Mouse (Mus musculus): Measurements from ENCODE around the gene Gm7534. TPM values are rescaled to one million over a fixed set of nuclear protein-coding genes. Genes with fewer than 3 reads are reported as not detected.

The Gm7534 gene
- total RNA-seq (2021), result not detected
- long read RNA-seq, experiment 1, result 0 reads
- long read RNA-seq, experiment 2, result 0 reads

DNA sequence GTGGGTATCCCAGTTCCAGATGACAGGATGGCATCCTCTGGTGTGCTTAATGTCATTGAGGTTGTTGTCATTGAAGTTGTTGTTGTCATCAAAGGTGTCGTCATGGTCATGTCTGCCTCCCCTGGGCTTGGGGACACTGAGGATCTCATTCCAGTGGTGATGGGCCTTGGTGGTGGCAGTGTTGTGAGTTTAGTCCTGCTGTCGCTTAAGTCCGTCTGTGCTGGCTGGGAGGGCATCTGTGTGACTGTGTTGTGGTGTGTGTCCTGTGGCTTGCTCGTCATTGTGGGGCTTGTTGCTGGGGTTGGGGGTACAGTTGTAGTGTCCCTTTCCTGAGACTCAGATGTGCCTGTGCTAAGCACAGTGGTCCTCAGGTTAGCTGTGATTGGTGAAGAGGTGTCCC is at the start of gene Gm7534:
Gm7534 (minus strand) TSS at position 101 of the 400 bp plus-strand sequence.
- no peak for DNase-seq (ENCODE audit: low spot score in 2 of 2)

DNA sequence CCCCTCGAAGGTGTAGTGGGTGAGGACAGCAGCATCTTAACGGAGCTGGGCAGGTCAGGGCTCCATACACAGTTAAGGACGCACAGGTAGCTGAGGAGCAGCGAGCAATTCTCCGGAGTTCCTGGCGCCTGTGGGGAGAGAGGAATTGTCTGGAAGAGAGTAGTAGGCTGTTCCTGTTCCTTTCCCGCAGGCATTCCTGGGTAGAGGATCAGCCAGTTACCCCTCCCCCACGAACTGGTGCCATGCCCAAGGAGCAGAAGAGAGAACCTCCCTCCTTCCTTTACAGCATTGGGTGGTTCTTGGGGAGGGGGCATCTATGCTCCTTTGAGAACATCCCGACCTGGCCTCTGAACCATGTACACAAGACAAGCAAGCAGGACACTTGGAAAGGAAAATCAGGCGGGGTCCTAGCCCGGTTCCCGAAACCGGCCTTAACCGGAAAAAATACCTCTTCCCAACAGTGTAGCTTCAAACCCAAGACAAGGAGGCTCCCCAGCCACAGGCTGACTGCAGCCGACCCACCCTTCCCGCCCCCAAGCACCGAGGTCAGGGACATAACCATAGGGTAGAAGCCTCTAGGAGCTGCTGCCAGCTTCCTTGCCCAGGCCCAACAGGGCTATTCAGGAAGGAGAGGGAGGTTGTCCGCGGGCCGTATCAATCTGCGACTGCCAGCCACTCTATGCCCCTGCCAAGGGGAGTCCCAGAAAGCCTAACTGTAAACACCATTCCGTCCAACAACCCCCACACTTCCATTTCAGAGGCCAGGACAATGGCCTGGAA is 49.5 kb upstream of the Gm7534 start:
- no peak for DNase-seq (ENCODE audit: low spot score in 2 of 2)

DNA sequence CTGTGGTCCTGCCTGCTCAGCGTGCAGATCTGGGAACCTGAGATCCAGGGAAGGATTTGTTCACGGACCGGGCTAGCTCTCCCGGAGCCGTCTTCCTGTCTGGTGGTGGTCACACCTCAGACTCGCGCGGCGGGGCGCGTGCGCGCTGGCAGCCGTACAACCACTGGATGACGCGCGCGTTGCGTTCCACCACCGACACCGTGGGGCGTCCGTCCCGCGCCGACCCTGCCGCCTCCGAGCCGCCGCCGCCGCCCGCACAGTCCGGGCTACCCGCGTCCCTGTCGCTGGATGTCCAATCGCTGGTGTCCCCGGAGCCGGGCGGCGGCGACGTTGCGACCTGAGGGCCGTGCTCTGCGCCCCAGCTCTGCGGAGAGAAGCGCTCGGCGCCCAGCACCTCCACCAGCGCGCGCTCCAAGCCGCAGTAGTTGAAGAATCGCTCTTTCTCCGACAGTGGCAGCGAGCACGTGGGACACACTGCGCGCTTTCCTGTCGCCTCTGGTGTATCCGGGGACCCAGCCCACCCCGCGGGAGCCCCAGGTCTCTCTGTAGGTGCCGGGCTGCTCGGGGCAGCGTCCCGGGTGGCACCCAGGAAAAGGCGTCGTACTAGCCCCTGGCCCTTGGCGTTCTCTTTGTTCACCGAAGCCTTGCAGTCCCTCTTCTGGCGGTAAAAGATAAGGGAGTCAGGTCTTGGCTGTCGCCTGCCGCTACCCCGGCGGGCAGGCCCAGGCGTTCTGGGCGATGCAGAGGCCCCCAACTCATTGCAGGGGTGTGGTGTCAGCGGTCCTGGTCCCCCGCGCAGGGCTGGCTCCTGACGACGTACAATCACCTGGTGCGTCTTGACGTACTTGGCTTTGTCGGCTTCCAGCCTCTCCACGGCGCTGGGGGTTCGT is 48.7 kb upstream of the Gm7534 start:
- peak in 1 of 2 experiments; percentile 37 for DNase-seq (ENCODE audit: low spot score in 2 of 2)

DNA sequence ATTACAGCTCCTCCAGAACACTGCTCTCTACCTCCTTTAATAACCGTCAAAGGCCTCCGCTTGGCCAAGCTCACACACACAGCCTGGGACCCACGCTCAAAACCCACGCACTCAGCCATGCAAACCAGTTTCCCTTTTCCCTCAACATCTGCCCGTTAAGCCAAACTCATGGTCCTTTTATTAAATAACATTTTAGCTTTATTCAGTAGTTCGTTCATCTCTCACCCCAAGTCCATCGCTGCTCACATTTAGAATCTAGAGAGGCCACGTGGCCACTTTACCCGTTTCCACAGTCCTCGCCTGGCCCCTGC is 48.1 kb upstream of the Gm7534 start:
- DNase-seq (ENCODE audit: low spot score in 2 of 2), result no peak

DNA sequence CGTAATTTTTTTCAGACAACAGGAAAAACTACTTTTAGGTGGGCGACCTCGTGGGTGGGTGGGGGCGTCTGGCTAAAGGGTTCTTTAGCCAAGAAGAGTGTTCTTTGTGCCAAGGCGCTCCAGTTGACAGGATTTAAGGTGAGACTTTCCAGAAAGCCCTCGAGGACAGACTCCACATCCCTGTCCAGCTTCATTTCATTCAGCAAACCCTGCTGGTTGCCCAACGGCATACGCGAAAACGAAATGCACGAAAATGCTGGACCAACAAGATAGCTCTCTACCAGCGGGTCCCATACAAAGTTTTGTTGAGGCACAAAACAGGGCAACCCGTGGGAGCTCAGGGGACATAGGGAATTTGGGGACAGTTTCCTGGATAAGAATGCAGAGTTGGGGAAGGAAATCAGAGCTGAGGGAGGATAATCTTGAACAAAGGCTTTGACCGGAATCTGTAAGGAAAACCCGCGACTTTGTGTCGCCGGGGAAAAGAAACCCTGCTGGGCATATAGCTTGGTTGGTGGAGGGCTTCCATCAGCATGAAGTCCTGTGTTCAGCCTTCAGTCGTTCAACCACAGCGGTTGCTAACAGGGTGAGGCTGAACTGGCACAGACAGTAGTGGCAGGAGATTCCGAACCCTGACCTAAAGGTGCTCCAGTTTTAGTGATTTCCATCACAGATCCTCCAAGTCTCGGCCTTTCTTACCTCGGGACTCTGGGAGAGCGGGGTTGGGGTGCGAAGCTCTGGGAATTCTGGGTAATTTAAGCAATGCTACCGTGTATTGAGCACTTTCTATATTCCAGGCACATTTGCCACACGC is 47.5 kb upstream of the Gm7534 start:
- no peak for DNase-seq (ENCODE audit: low spot score in 2 of 2)

DNA sequence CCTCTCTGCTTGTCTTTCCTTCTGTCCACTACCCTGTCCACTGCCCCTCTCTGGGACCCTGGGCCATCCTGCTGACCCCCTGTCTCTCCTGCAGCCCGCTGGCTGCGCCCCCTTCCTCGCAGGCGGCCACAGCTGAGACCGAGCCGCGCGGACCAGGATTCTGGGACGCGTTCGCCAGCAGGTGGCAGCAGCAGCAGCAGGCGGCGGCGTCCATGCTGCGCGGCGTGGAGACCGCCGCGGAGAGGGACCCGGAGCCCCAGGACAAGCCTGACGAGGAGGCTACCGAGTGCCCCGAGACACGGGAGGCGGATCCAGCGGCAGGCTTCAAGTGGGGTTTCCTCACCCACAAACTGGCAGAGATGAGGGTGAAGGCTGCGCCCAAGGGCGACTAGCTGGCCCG is 46.8 kb upstream of the Gm7534 start:
- peak; percentile 70 to 80 for DNase-seq (ENCODE audit: low spot score in 2 of 2)

DNA sequence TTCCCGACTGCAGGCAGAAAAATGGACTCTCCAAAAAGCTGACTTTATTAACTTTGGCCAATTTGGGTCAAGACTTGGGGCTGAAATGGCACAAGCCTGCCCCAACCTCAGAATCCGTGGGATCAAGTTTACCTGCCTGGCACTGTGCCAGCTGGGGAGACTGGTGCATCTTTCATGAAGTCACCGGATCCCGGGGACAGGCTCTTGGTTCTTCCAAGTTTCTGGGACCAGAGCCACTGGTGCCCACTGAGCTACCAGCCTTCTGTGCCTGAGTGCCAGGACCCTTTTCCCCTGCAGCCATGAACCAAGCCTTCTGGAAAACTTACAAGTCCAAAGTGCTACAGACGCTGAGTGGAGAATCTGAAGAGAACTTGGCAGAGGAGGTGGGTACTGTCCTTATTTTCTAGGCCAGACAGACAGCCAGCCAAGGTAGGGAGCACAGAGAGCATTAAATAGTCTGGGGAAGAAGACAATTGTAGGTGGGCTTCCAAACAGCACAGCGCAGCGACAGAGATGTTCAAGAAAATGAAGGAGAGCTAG is 44.0 kb upstream of the Gm7534 start, which contains the start of gene Gm30191:
Gm30191 (plus strand) TSS at position 217 of the 540 bp plus-strand sequence.
- no peak for DNase-seq (ENCODE audit: low spot score in 2 of 2)

DNA sequence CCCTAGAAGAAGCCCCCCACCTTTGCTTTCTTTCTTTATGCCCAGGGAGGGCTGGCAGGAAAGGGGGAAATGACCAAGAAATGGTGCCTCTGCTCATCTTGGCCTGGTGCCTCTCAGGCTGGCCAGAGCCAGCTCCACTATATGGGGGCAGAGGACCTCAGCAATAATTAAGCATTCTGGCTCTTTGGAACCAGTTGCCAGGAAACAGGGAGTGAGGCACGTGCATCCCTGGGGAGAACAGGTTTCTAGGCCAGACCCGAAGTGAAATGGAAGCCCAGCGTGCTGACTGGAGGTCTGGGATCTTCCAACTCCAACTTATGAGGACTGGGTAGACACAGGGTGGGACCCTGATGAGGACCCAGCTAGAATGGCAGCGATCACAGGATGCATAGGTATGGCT is 43.5 kb upstream of the Gm7534 start:
- DNase-seq (ENCODE audit: low spot score in 2 of 2), result no peak

DNA sequence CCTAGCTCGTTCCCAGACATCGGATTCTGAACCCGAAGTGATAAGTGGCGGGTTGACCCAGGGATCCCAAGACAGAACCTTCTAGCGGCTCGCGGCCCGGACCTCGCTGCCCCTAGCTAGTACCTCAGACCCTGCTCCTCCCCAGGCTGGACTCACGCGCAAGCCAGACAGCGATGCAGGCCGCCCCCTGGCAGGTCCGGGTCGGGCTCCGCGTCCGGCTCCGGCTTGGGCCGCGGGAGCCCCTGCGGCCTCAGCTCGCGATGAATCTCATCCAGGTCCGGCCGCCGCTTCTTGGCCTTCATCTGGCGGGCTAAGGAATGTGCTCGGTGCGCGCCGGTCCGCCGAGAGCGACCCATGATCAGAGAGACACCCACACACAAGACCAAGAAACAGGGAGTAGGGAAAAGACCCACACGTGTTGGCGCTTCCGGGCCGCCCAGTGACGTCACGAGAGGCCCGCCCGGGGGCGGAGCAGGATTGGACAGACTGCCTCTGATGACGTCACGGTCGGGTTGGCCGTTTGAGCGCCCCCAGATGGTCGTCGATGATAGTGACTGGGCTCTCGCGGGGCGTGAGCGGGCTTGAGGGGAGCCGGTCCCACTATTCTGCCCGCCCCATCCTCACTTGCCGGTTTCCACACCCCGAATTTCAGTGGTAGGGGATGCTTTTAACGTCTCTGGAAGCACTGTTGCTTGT is 42.5 kb upstream of the Gm7534 start, which contains the start of gene Zfp593:
Zfp593 (minus strand) TSS at position 445 of the 696 bp plus-strand sequence.
- DNase-seq (ENCODE audit: low spot score in 2 of 2), result peak; percentile 95 to 96

DNA sequence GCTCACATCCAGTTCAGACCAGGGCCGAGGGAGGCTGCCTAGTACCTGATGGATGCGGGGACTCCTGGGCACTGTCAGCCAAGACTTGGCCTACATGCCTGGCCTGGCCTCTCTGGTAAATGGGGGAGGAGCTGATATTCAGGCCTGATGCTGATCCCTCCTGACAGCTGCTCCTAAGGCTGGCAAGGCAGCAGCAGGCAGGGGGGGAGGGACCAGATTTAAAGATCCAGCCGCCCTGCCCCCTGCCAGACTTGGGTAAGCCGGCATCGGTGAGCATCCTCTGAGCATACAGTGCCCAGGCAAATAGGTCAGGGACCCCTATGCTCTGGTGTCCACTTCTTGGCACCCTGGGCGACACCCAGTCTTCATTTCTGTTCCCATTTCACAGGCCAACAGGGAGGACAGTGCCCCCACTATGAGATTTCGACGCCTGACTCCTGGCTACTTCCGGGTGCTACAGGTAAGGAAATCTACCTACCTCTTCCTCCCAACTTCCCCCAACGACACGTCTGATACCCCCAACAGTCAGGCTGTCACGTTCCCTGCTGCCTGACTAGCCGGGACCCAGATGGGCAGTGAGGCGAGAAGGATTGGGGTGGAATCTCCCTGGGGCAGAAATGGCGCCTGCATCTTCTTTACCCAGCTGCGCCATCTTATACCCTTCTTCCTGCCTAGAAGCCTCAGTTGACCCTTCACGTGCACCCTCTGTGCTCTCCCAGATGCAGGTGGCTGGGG is 40.9 kb upstream of the Gm7534 start, which contains the start of gene E130218I03Rik:
E130218I03Rik (plus strand) TSS at position 147 of the 735 bp plus-strand sequence.
- DNase-seq (ENCODE audit: low spot score in 2 of 2), result no peak

DNA sequence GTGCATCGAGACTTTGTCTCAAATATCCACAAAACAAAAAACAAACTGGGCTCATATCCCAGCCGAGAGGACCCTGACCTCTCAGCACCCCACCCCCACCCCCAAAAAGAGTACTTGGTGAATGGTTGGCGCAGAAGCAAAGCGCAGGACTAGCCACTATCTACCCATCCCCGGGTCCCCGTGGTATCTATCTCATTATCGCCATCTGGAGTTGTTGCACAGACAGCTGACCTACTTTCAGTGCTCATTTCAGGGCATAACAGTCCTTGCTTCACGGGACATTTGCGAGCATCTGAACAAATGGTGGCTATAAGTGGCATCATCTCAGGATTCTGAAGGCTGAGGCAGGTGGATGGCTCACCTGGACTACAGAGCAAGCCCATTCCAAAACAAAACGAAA is 35.9 kb upstream of the Gm7534 start:
- DNase-seq (ENCODE audit: low spot score in 2 of 2), result no peak

DNA sequence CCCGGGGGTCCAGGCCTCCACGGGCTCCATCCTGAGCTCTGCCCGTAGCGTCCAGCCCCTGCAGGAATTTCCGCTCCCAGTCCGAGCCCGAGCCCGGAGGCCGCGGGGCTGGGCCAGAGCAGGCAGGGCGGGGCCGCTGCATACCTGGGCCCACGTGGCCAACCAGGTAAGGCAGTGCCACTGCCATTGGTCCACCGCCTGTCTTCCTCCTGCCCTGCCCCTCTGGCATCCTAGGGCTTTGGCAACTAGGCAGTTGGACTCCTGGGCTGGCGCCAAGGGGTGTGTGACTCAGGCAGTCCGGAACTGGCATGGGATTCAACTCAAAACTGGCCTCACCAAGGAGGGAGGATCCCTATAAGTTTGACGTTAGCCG is 35.5 kb upstream of the Gm7534 start, which contains the start of gene Cnksr1:
Cnksr1 (minus strand) TSS at position 121 of the 373 bp plus-strand sequence.
- DNase-seq (ENCODE audit: low spot score in 2 of 2), result peak; percentile 35 to 65

DNA sequence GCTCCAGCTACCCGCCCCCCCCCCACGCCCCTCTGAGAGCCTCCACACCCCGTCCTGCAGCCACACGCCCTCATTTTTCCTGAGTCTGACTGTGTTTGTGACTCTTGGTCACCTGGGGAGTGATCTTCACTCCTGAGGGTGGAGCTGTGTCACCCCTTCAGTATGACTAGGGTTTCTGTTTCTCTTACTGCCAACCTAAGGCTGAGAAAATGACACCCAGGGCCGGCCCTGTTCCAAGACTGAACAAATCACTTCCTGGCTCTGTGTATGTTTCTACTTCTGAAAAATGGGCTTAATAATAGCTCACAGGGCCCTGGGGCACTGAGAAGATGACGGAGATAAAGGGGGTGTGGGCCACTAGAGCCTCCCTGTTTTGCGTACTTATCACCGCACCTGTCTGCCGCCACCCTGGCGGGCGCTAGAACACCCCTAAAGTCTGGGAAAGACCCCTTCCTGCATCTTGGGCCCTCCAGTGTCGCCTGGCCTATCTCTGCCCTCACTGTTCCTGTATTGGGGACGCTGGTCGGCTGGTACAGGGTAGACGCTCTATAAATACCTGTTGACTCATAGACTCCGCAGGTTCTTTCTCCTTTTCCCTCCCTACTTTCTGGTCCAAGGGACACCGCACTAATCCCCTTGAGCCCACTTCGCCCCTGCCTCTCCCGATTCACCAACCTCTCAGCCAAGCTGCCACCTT is 34.9 kb upstream of the Gm7534 start:
- DNase-seq (ENCODE audit: low spot score in 2 of 2), result no peak

DNA sequence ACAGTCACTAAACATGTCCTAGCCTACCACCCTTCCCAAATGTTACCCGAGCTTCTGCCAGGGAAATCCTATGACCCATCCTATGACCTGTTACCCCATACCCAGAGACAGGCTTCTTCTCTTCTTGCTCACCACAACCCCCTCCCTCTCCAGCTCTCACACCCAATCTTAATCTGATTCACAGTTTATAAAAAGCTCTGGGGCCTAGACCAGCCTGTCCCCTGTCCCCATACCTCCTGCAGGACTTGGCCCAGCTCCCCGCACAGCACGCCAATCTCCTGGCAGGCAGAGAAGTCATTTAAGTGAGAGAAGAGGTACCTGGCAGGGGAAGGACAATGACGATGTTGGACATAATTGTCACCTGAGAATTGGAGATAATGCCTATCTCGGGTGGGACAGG is 32.1 kb upstream of the Gm7534 start:
- DNase-seq (ENCODE audit: low spot score in 2 of 2), result no peak

DNA sequence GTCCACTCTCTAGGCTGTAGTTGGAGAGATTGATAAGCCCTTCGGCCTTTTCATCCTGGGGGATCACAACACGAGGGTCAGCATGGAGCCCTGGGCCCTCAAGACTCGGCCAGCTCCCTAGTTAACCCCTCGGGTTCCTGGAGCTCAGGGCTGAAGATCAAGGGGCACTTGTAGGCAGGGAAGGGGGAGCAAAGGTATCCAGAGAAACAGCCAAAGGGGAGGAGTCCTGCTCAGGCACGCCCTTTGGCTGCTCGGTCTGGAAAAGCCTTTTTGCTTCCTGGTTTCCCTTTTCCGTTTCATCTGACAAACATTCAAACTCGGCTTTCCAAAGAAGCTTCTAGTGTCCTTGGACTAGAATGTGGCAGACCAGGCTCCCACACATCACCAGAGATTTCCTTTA is 27.6 kb upstream of the Gm7534 start:
- DNase-seq (ENCODE audit: low spot score in 2 of 2), result no peak

DNA sequence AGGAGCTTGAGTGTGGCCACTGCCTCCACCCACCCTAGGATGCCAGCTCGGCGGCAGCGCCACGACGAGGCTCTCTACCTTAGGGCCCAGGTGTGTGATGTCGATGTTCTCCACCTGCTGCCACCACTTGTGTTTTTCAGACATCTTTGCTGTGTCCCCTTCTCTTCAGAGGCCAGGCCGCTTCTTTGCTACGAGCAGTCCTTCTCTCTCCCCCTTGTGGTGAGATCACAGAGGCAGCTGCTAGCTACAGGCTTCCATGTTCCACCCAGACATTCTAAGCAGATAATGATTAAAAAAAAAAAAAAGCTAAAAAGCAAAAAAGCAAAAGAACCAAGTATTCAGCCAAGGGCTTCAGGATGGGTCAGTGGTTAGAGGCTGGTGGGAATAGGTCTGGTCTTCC is 24.4 kb upstream of the Gm7534 start, which contains the start of gene Catsper4:
Catsper4 (minus strand) TSS at position 190 of the 400 bp plus-strand sequence.
- DNase-seq (ENCODE audit: low spot score in 2 of 2), result no peak

DNA sequence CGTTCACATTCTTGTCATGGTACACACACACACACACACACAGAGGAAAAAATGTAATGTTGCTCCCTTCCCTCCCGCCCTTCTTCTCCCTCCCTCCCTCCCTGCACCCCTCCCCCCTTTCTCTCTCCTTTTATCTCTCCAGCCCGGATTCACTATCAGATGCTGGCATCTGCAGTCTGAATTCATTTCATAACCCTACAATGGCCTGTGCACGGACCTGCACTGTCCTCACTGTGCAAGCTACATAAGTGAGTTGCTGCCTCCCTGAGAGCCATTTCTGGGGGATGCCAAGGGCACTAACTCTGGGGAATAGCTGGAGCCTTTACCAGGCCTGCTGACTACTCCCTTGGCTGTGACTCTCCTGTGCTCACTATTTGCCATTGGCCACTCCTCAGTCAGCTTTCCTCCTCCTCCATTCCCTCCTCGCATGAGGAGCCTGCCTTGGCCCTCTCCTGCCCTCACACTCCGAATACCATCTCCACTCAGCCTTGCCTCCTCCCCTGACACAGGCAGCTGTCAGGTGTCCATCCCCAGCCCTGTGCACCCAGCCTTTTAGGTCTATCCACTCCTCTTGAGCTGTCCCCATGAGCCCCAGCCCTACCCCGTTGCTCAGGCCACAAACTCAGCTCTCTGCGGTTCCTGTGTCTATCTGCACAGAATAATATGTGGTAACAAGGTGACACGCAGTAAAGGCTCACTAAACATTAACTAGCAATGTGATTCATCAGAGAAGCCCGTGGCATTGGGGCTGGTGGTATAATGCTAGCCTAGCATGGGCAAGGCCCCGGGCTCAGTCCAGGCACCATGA is 20.2 kb upstream of the Gm7534 start:
- no peak for DNase-seq (ENCODE audit: low spot score in 2 of 2)

DNA sequence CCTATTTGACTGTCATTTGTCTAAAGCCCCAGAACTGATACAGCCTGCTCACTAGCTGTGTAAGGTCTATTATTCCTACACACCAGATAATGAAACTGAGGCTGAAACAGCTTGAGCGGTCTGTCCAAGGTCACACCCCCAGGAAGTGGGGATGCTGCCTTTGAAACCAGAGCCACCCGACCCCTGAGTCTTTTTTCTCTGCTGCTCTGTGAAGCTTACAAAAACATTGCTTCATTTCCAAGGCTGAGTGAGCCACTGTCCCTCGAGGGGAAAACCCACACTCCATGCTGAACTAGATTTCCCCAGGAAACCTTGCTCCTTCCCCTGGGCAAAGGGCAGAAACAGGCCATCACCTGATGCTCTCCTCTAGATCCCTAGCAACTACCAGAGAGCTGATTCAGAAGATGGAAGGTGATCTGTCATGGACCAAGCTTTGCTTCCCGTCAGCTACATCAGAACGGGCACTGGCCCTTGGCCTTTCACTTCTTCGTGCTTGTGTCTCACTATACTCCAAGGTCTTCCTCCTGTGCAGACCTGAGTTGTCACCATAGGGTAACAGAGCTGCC is 3.8 kb upstream of the Gm7534 start:
- DNase-seq (ENCODE audit: low spot score in 2 of 2), result no peak
